In the genomic region with DNA sequence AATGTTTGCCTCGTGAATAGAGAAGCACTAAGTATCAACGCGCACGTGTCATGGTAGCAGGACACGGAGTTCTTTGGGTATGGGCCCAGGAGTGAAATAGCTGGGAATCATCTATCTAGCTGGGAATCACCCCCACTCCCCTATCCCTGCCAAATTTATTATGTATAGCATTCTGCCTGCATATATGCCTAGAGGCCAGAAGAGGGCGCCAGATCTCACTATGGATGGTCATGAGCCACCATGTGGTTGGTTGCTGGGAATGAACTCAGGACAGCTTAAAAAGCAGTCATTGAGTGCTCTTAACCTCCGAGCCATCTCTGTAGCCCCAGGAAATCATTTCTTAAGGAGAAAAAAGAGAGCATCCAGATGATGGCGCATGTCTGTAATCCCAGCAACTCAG, we compare ENCODE assay signal across 10 mouse cellular contexts. TPM values are rescaled to one million over a fixed set of nuclear protein-coding genes. Genes with fewer than 3 reads are reported as not detected.
DNase-seq lines count a peak whose midpoint lies in the region; ATAC-seq and TF ChIP-seq lines count a peak whose summit lies in the region.
"Had no signal": no experiment of that assay in that cellular context is flagged by ENCODE, and none has a peak within 500 bp of the region (broad histone marks: within the 10 kb centered on the region; RNA-seq: fewer than 3 reads in every experiment).

No protein-coding gene starts in this region.

- WGBS in cerebellum, adult 2 months, result 19% methylated on average over 8 of the region's 8 CpGs

- H3K4me1 ChIP-seq in cerebellum, adult 2 months (ENCODE audit: control insufficient read depth, insufficient read depth, low read length), result no peaks in the 10 kb centered on the region
- H3K4me1 ChIP-seq: neural tube, embryonic 12.5 days had no signal

- ATAC-seq in cerebellum, adult (ENCODE audit: insufficient number of reproducible peaks, low FRiP score, low TSS enrichment), result no peak
- peak; percentile 78 for ATAC-seq in erythroid progenitor cell, adult 5-6 weeks (replicated peaks; ENCODE audit: low FRiP score, poor library complexity, severe bottlenecking)
- peak; percentile 64 for ATAC-seq in neutrophil, adult 5-6 weeks (ENCODE audit: extremely low read depth, insufficient number of reproducible peaks, low FRiP score, poor library complexity, severe bottlenecking)
- ATAC-seq: Patski had no signal

- H3K27me3 ChIP-seq in cerebellum, adult 2 months (ENCODE audit: control insufficient read depth, insufficient read depth, low read length), result no peaks in the 10 kb centered on the region
- H3K27me3 ChIP-seq: neural tube, embryonic 12.5 days; Patski had no signal

- no peak overlapping the region for H3K27ac ChIP-seq in cerebellum, adult 2 months (ENCODE audit: insufficient read depth, low read length)
- H3K27ac ChIP-seq in layer of hippocampus, adult 2 months, result no peak overlapping the region
- H3K27ac ChIP-seq: neural tube, embryonic 12.5 days had no signal

- DNase-seq in cerebellum, adult 2 months, result no peak
- DNase-seq in layer of hippocampus, adult 2 months (ENCODE audit: low spot score in 2 of 2), result peak in 1 of 2 experiments; percentile 44
- DNase-seq in layer of hippocampus, postnatal 25 days (ENCODE audit: extremely low spot score in 1 of 2, low spot score in 1 of 2), result no peak
- peak; percentile 94 for DNase-seq in R1 (ENCODE audit: low read depth, low spot score)
- DNase-seq in testis, postnatal 14 days (ENCODE audit: low spot score), result no peak

- TF ChIP-seq CTCF in cerebellum, adult 2 months (IDR thresholded peaks at IDR 0.05; ENCODE audit: borderline replicate concordance, insufficient read depth, low read depth, low read length), result peak; percentile 88
- TF ChIP-seq CTCF in layer of hippocampus, adult 2 months (conservative IDR thresholded peaks at IDR 0.05), result peak; percentile 90

- no peak overlapping the region for H3K4me3 ChIP-seq in cerebellum, adult 2 months (replicated peaks; ENCODE audit: insufficient read depth, low read depth, low read length)
- no peak overlapping the region for H3K4me3 ChIP-seq in layer of hippocampus, adult 2 months
- H3K4me3 ChIP-seq: neural tube, embryonic 12.5 days had no signal

- TF ChIP-seq POLR2A in cerebellum, adult 2 months (IDR thresholded peaks at IDR 0.05; ENCODE audit: borderline replicate concordance, insufficient read depth, low read length), result no peak

RNA-seq across cellular contexts. Expression of gene Cbx7, which starts 30.0 kb away (rescaled TPM):
- polyA plus RNA-seq in cerebellum, adult 2 months (2012; rRNA removed), result 89.6 and 96.3 TPM in 2 replicates
- 10 to 100 TPM; 49.8 to 50.3 TPM for total RNA-seq in layer of hippocampus, adult 2 months (2021)
- 10 to 100 TPM; 32.1 to 35.7 TPM for total RNA-seq in layer of hippocampus, postnatal 25 days (2021)
- total RNA-seq in erythroid progenitor cell, adult 5-6 weeks (2015; ENCODE audit: low replicate concordance), result 21.0 and 23.1 TPM in 2 replicates
- total RNA-seq in erythroid progenitor cell, adult 5-6 weeks (2017; ENCODE audit: low replicate concordance), result 12.1 and 15.4 TPM in 2 replicates
- 109 and 121 TPM in 2 replicates for total RNA-seq in neutrophil, adult 5-6 weeks (2017)

RNA-seq across cellular contexts. Expression of gene Apobec3, which starts 49.5 kb away (rescaled TPM):
- 3.3 and 3.6 TPM in 2 replicates for polyA plus RNA-seq in cerebellum, adult 2 months (2012; rRNA removed)
- 1 to 10 TPM; 5.5 to 5.8 TPM for total RNA-seq in layer of hippocampus, adult 2 months (2021)
- total RNA-seq in layer of hippocampus, postnatal 25 days (2021), result 1 to 10 TPM; 3.7 to 5.0 TPM
- 229 and 314 TPM in 2 replicates for total RNA-seq in erythroid progenitor cell, adult 5-6 weeks (2015; ENCODE audit: low replicate concordance)
- 185 and 259 TPM in 2 replicates for total RNA-seq in erythroid progenitor cell, adult 5-6 weeks (2017; ENCODE audit: low replicate concordance)
- 473 and 531 TPM in 2 replicates for total RNA-seq in neutrophil, adult 5-6 weeks (2017)

Comparison
In these comparisons a context has a peak if more than half of its experiments do, and no peak if none do; other contexts are left out.
1. RNA of gene Apobec3, which starts 49.5 kb away (total RNA-seq): 473 to 531 TPM in neutrophil, adult 5-6 weeks and 185 to 314 TPM in erythroid progenitor cell, adult 5-6 weeks; 5.5 to 5.8 TPM in layer of hippocampus, adult 2 months and 3.7 to 5.0 TPM in layer of hippocampus, postnatal 25 days; every median in the first group is over 10 times any median in the second.